Mouse (Mus musculus) lung, adult 2 months (tissue): ENCODE measurements around the gene Igf2bp2. TPM values are rescaled to one million over a fixed set of nuclear protein-coding genes. Genes with fewer than 3 reads are reported as not detected.

Source experiments
- DNase-seq: peaks from one replicate; pipeline ENCODE4 v3.0.0; 2022
- H3K4me1 ChIP-seq: fragments of 200-500 bp; 2 replicates; pipeline ENCODE4 v1.6.1; 2011; ENCODE audit warnings: low read length; ENCODE audit not compliant: control insufficient read depth, insufficient read depth
- H3K4me3 ChIP-seq: fragments of 200-500 bp; replicated peaks from 2 replicates; pipeline ENCODE3; 2011; ENCODE audit warnings: low read depth, mild to moderate bottlenecking, control low read depth, low read length; ENCODE audit errors: extremely low read depth
- CTCF ChIP-seq: fragments of 200-500 bp; IDR thresholded peaks from 2 replicates; pipeline ENCODE4 v1.5.1; 2011; ENCODE audit warnings: mild to moderate bottlenecking, low read length, control low read depth; ENCODE audit not compliant: insufficient read depth
- POLR2A ChIP-seq: fragments of 200-500 bp; IDR thresholded peaks from 2 replicates; pipeline ENCODE4 v1.6.1; 2011; ENCODE audit warnings: low read depth, mild to moderate bottlenecking, control low read depth, low read length, borderline replicate concordance; ENCODE audit errors: extremely low read depth
- WGBS: fragments of 180-500 bp; shearing (Covaris S2); methylation state at CpG from one replicate; pipeline ENCODE4 v1.1.7; 2018; 5-methylcytosine and 5-hydroxymethylcytosine counted together
- polyA plus RNA-seq: library from polyadenylated mRNA; depleted of rRNA; stranded (reverse); fragments of >200 nt; gene quantifications from 2 replicates; pipeline ENCODE4 v1.2.3, GENCODE M21; 2012

Igf2bp2 gene
- polyA plus RNA-seq, 1 experiment = 5.0 TPM

GRCm38 (mm10) chr16:22150421-22150820, 12.7 kb downstream of the Igf2bp2 start:
- no peak overlapping the region for H3K4me3 ChIP-seq
- 16% methylated on average over 2 of the region's 2 CpGs for WGBS
- TF ChIP-seq POLR2A (no peak), CTCF (no peak)
- no peak for DNase-seq
- H3K4me1 ChIP-seq = no peaks in the 10 kb centered on the region

GRCm38 (mm10) chr16:22149659-22150345, 13.3 kb downstream of the Igf2bp2 start:
- H3K4me1 ChIP-seq = no peaks in the 10 kb centered on the region
- no peak for TF ChIP-seq POLR2A
- no peak for TF ChIP-seq CTCF
- no peak overlapping the region for H3K4me3 ChIP-seq
- WGBS = 70% methylated on average over 10 of the region's 10 CpGs
- no peak for DNase-seq

GRCm38 (mm10) chr16:22149076-22149475, 14.0 kb downstream of the Igf2bp2 start:
- no peak for DNase-seq
- WGBS = 62% methylated on average over 2 of the region's 2 CpGs
- H3K4me1 ChIP-seq = no peaks in the 10 kb centered on the region
- no peak for TF ChIP-seq CTCF
- no peak for TF ChIP-seq POLR2A
- H3K4me3 ChIP-seq = no peak overlapping the region

- TF ChIP-seq POLR2A = no peak
- TF ChIP-seq CTCF = no peak
- no peak for DNase-seq
- H3K4me1 ChIP-seq = no peaks in the 10 kb centered on the region
- WGBS = 64% methylated on average over 1 of the region's 1 CpGs
- no peak overlapping the region for H3K4me3 ChIP-seq
These were observed 16.0 kb downstream of the Igf2bp2 start for GRCm38 (mm10) chr16:22147131-22147530.

- TF ChIP-seq CTCF (no peak), POLR2A (no peak)
- 76% methylated on average over 7 of the region's 7 CpGs for WGBS
These were observed 17.0 kb downstream of the Igf2bp2 start for GRCm38 (mm10) chr16:22146071-22146470.

GRCm38 (mm10) chr16:22144490-22144889, 18.6 kb downstream of the Igf2bp2 start:
- no peak for TF ChIP-seq CTCF
- Histone ChIP-seq H3K4me3 (no peak overlapping the region), H3K4me1 (no peaks in the 10 kb centered on the region)
- 73% methylated on average over 6 of the region's 6 CpGs for WGBS
- no peak for DNase-seq

More at GRCm38 (mm10) chr16:22146071-22146470, 17.0 kb downstream of the Igf2bp2 start:
- DNase-seq = no peak
- Histone ChIP-seq H3K4me1 (no peaks in the 10 kb centered on the region), H3K4me3 (no peak overlapping the region)

- Histone ChIP-seq H3K4me3 (no peak overlapping the region), H3K4me1 (no peaks in the 10 kb centered on the region)
- 68% methylated on average over 6 of the region's 6 CpGs for WGBS
- TF ChIP-seq CTCF (no peak), POLR2A (no peak)
- DNase-seq = no peak
These were observed 22.2 kb downstream of the Igf2bp2 start for GRCm38 (mm10) chr16:22140861-22141260.

GRCm38 (mm10) chr16:22139821-22140220, 23.3 kb downstream of the Igf2bp2 start:
- DNase-seq = no peak
- TF ChIP-seq POLR2A (no peak), CTCF (no peak)
- 95% methylated on average over 5 of the region's 5 CpGs for WGBS
- Histone ChIP-seq H3K4me3 (no peak overlapping the region), H3K4me1 (no peaks in the 10 kb centered on the region)

GRCm38 (mm10) chr16:22136198-22136597, 26.9 kb downstream of the Igf2bp2 start:
- WGBS = 91% methylated on average over 5 of the region's 5 CpGs
- no peak for DNase-seq
- no peak for TF ChIP-seq CTCF
- TF ChIP-seq POLR2A = no peak
- H3K4me1 ChIP-seq = no peaks in the 10 kb centered on the region
- H3K4me3 ChIP-seq = no peak overlapping the region

- 66% methylated on average over 6 of the region's 6 CpGs for WGBS
- no peak overlapping the region for H3K4me3 ChIP-seq
- DNase-seq = no peak
- TF ChIP-seq CTCF (no peak), POLR2A (no peak)
- H3K4me1 ChIP-seq = no peaks in the 10 kb centered on the region
These were observed 31.8 kb downstream of the Igf2bp2 start for GRCm38 (mm10) chr16:22131321-22131720.

GRCm38 (mm10) chr16:22129511-22129910, 33.6 kb downstream of the Igf2bp2 start:
- WGBS = 71% methylated on average over 7 of the region's 7 CpGs
- no peak overlapping the region for H3K4me3 ChIP-seq
- H3K4me1 ChIP-seq = no peaks in the 10 kb centered on the region
- DNase-seq = no peak
- no peak for TF ChIP-seq CTCF
- TF ChIP-seq POLR2A = no peak
